Mouse (Mus musculus) testis, adult 2 months (tissue): ENCODE measurements around the gene Nck1.

Experiments used
- CTCF ChIP-seq: fragments of 200-500 bp; IDR thresholded peaks from 2 replicates; pipeline ENCODE4 v1.5.1; 2012; ENCODE audit warnings: low read depth, mild to moderate bottlenecking, inconsistent platforms, low read length, moderate library complexity; ENCODE audit not compliant: control insufficient read depth, insufficient read depth, insufficient replicate concordance
- POLR2A ChIP-seq: fragments of 200-500 bp; IDR thresholded peaks from 2 replicates; pipeline ENCODE4 v1.6.1; 2012; ENCODE audit warnings: low read depth, mild to moderate bottlenecking, inconsistent platforms, low read length, moderate library complexity; ENCODE audit not compliant: control insufficient read depth

GRCm38 (mm10) chr9:100584031-100584430, 38.1 kb upstream of the Nck1 start:
- no peak for TF ChIP-seq POLR2A
- TF ChIP-seq CTCF = no peak
